Mouse (Mus musculus): ENCODE data around the gene Gm10031.
"Not testable (repeated sequence)": the region's sequence is repeated elsewhere in the genome, so short reads cannot be mapped to it uniquely, and the experiment has no call there.

Gm10031 gene

GRCm38 (mm10) chr1:156523842-156524241 is at the start of gene Gm10031:
Gene Gm10031 (plus strand): TSS chr1:156524012.
- ATAC-seq (ENCODE audit: insufficient number of reproducible peaks, low FRiP score, low TSS enrichment), result peak; percentile 91

- no peak for ATAC-seq (ENCODE audit: insufficient number of reproducible peaks, low FRiP score, low TSS enrichment)
These were observed 49.0 kb upstream of the Gm10031 start for GRCm38 (mm10) chr1:156474854-156475253.

GRCm38 (mm10) chr1:156476016-156476415 is 47.8 kb upstream of the Gm10031 start:
- no peak for ATAC-seq (ENCODE audit: insufficient number of reproducible peaks, low FRiP score, low TSS enrichment)

- no peak for ATAC-seq (ENCODE audit: insufficient number of reproducible peaks, low FRiP score, low TSS enrichment)
These were observed 47.3 kb upstream of the Gm10031 start for GRCm38 (mm10) chr1:156476535-156476934.

GRCm38 (mm10) chr1:156481826-156482225 is 42.0 kb upstream of the Gm10031 start:
- no peak for ATAC-seq (ENCODE audit: insufficient number of reproducible peaks, low FRiP score, low TSS enrichment)

GRCm38 (mm10) chr1:156487498-156487897 is 36.3 kb upstream of the Gm10031 start:
- no peak for ATAC-seq (ENCODE audit: insufficient number of reproducible peaks, low FRiP score, low TSS enrichment)

GRCm38 (mm10) chr1:156488031-156488430 is 35.8 kb upstream of the Gm10031 start:
- ATAC-seq (ENCODE audit: insufficient number of reproducible peaks, low FRiP score, low TSS enrichment), result no peak

- no peak for ATAC-seq (ENCODE audit: insufficient number of reproducible peaks, low FRiP score, low TSS enrichment)
These were observed 32.5 kb upstream of the Gm10031 start for GRCm38 (mm10) chr1:156491226-156491796.

GRCm38 (mm10) chr1:156495025-156495424 is 28.8 kb upstream of the Gm10031 start:
- no peak for ATAC-seq (ENCODE audit: insufficient number of reproducible peaks, low FRiP score, low TSS enrichment)

- ATAC-seq (ENCODE audit: insufficient number of reproducible peaks, low FRiP score, low TSS enrichment), result no peak
These were observed 26.9 kb upstream of the Gm10031 start for GRCm38 (mm10) chr1:156496910-156497309.

GRCm38 (mm10) chr1:156504945-156505523 is 18.8 kb upstream of the Gm10031 start:
- no peak for ATAC-seq (ENCODE audit: insufficient number of reproducible peaks, low FRiP score, low TSS enrichment)

GRCm38 (mm10) chr1:156505901-156506300 is 17.9 kb upstream of the Gm10031 start:
- no peak for ATAC-seq (ENCODE audit: insufficient number of reproducible peaks, low FRiP score, low TSS enrichment)

- no peak for ATAC-seq (ENCODE audit: insufficient number of reproducible peaks, low FRiP score, low TSS enrichment)
These were observed 16.1 kb upstream of the Gm10031 start for GRCm38 (mm10) chr1:156507753-156508152.

- no peak for ATAC-seq (ENCODE audit: insufficient number of reproducible peaks, low FRiP score, low TSS enrichment)
These were observed 3.6 kb upstream of the Gm10031 start for GRCm38 (mm10) chr1:156520136-156520780.

- no peak for ATAC-seq (ENCODE audit: insufficient number of reproducible peaks, low FRiP score, low TSS enrichment)
These were observed 1.9 kb upstream of the Gm10031 start for GRCm38 (mm10) chr1:156521796-156522517.

GRCm38 (mm10) chr1:156532476-156533175 is 8.8 kb downstream of the Gm10031 start:
- not testable (repeated sequence) for ATAC-seq (ENCODE audit: insufficient number of reproducible peaks, low FRiP score, low TSS enrichment)

- ATAC-seq (ENCODE audit: insufficient number of reproducible peaks, low FRiP score, low TSS enrichment), result no peak
These were observed 9.7 kb downstream of the Gm10031 start for GRCm38 (mm10) chr1:156533483-156533882.

GRCm38 (mm10) chr1:156533911-156534310 is 10.1 kb downstream of the Gm10031 start:
- ATAC-seq (ENCODE audit: insufficient number of reproducible peaks, low FRiP score, low TSS enrichment), result no peak

- no peak for ATAC-seq (ENCODE audit: insufficient number of reproducible peaks, low FRiP score, low TSS enrichment)
These were observed 13.2 kb downstream of the Gm10031 start for GRCm38 (mm10) chr1:156537031-156537430.

GRCm38 (mm10) chr1:156537701-156538100 is 13.9 kb downstream of the Gm10031 start:
- no peak for ATAC-seq (ENCODE audit: insufficient number of reproducible peaks, low FRiP score, low TSS enrichment)

- ATAC-seq (ENCODE audit: insufficient number of reproducible peaks, low FRiP score, low TSS enrichment), result no peak
These were observed 14.6 kb downstream of the Gm10031 start for GRCm38 (mm10) chr1:156538382-156538781.
